Mouse (Mus musculus): Measurements from ENCODE around the gene Olfr96.
"Not testable (repeated sequence)": the region's sequence is repeated elsewhere in the genome, so short reads cannot be mapped to it uniquely, and the experiment has no call there.

Olfr96 gene

DNA sequence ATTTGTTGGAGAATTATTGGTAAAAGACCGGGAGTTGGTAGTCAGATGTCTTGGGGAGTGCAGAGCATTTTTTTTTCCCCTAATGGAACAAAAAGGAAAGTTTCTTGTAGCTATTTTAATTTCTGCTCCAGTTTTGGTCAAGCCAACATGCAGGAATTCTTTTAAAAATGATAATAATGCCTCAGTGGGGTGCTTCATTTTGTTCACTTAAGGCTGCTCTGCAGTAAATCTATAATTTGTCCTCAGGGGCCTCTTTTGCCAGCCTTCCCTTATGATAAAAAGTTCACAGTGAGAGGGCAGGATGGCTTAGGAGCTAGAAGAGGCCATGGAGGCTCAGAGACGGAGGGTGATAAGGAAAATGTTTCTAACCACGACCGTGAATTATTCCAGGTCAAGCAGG is at the start of gene Olfr96:
Gene Olfr96, plus strand, starts transcription at position 301 of the 400 bp plus-strand sequence.
- no peak for DNase-seq (ENCODE audit: low read depth in 1 of 2, low spot score in 2 of 2)

DNA sequence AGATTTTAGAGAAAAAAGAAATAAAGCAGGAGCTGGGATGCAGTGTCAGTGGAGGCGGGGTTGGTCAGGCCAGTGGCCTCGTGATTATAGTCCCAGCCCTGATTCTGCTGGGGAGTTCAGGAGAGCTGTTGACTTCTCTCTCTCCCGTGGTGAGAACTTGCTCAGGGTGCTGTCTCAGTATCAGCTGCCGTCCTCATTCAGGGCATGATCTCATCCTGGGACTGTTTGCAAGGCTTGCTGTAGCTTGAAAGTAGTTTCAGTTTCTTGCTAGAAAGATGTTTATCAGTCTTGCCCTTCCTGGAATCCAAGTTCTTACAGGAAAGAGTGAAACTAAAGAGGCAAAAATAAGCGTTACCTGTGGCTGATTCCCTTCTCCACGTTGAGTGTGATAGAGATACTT is 34.5 kb upstream of the Olfr96 start:
- no peak for DNase-seq (ENCODE audit: low read depth in 1 of 2, low spot score in 2 of 2)

DNA sequence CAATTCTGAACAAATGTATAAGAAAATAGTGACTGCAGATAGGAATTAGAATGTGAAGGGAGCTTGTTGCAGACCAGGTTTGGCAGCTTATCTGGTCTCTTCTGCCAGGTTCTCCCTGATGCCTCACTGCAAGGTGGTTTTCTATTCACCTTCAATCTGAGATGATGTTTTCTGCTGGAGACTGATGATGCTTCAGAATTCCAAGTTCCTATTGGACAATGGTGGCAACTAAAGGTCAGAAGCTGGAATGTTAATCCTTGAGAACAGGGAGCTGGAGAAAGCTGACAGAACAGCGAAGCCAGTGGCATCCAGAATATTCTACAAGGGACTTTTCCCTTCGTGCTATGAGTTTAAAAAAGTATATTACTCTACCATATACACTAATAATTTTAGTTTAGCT is 29.2 kb upstream of the Olfr96 start:
- no peak for DNase-seq (ENCODE audit: low read depth in 1 of 2, low spot score in 2 of 2)

DNA sequence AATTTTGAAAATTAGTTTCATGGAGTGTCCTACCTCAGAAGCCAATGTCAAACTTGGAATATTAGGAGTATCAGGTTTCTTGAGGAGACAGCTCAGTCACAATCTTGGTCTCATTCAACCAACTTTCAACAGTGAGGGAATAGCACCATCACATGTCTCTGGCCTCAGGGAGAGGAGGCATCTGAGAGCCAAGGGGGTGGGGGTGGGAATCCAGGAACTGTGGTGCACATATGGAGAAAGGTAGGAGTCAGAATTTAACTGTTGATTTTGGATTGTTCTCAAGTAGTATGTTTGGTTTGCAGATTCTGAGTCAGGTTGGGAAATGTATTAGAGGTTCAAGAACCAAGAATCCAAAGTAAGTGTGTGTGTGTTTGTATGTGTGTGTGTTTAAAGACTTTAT is 26.9 kb upstream of the Olfr96 start:
- DNase-seq (ENCODE audit: low read depth in 1 of 2, low spot score in 2 of 2), result no peak

DNA sequence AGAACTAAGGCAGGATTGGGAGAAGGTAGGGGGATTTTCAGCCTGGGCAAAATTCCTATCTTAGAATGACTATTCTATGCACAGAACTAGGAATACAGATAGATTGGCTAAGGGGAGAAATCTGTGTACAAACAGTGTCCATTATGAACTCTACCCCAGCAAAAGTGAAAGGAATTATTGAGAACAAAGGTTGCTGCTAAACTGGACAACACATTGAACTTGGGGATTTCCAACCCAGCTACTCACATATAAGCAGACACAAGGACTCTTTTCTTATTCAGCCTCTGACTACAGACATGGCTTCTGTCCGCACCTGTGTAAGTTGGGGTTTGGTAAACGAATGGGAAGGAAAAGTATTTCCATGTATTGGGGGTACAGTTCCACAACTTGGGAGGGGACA is 26.3 kb upstream of the Olfr96 start, which contains the start of gene Ubd:
Gene Ubd, plus strand, starts transcription at position 237 of the 400 bp plus-strand sequence.
- DNase-seq (ENCODE audit: low read depth in 1 of 2, low spot score in 2 of 2), result no peak

DNA sequence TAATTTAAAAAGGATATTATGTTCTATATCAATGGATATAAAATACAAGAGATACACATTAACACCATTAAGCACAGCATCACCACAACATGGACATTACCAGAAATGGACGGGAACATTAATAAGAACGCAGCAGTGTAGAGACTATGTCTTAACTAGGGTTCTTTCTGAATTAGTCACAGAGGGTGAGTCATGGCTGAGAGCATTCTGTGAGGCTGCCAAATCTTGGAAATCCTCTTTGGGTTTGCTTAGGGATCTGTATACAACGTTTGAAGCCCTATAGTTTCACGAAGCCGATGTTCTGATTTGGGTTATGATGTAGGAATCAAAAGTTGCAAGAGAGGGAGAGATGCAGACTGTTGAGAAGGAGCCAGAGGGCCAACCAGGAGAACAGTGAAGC is 25.2 kb upstream of the Olfr96 start:
- DNase-seq (ENCODE audit: low read depth in 1 of 2, low spot score in 2 of 2), result no peak

DNA sequence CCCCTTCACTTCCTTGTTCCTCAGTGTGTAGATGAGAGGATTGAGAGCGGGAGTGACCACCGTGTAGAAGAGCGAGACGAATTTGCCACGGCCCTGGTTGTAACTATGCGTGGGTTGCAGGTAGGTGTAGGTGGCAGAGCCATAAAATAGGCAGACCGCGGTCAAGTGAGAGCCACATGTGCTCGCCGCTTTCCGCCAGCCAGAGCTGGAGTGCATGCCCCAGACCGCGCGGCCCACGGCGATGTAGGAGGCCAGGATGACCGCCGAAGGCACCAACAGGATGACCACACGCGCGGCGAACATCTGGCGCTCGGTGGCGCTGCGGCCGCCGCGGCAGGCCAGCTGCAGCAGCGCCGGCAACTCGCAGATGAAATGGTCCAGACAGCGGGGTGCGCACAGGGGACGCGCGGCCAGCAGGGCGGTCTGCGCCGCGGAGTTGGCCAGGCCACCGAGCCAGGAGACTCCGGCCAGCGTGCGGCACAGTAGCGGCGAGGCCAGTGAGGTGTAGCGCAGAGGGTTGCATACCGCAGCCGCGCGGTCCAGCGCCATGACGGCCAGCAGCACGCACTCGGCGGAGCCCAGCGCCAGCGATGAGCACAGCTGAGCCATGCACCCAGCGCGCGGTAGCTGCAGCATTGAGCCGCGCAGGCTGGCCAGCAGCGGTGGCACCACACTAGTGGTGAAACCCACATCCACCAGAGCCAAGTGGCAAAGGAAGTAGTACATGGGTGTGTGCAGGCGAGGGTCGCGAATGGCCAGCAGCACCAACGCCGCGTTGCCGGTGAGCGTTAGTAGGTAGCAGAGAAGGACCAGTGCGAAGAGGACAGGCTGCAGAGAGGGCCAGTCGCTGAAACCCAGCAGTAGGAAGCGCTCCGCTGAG is 22.9 kb upstream of the Olfr96 start:
- DNase-seq (ENCODE audit: low read depth in 1 of 2, low spot score in 2 of 2), result no peak

DNA sequence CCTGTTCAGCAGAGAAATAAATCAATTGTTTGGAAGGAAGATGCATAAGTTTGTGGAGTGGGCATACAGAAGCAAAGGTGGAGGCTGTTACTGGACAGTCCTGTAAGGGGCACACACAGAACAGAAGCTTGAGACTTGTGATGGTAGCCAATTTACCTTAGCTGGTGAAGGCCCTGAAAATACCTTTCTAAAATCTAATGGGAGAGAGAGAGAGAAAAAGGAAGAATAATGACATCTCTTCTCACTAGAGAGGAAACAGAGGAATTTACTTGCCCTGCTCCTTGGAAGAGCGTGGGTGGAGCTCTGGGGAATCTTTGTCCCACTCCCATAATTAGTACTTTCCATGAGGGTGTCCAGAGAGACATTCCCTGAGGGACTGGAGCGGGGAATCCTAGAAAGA is 19.1 kb upstream of the Olfr96 start, which contains the start of gene Olfr94:
Gene Olfr94, minus strand, starts transcription at position 101 of the 400 bp plus-strand sequence.
- DNase-seq (ENCODE audit: low read depth in 1 of 2, low spot score in 2 of 2), result no peak

DNA sequence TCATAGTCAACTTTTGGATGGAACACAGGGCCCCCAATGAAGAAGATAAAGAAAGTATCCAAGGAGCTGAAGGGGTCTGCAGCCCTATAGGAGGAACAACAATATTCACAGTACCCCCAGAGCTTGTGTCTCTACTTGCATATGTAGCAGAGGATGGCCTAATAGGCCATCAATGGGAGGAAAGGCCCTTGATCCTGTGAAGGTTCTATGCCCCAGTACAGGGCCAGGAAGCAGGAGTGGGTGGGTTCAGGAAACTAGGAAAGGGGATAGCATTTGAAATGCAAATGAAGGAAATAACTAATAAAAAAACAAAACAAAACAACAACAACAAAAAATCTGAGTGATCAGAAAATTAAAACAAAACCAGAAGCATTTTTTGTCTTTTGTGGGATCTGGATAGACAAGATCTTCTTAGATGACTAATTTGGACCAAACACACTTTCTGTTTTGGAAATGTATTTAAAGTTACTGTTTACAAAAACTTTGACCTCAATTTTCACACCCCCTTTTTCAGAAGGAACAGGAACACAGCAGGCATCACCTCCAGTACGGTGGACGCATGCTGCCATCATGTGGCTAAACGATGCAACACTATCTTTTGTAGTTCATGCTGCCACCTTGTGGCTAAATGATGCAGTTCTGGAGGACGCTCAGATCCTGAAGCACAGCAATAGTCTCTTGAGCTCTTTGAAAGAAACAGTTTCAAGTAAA is 16.6 kb upstream of the Olfr96 start:
- peak; percentile 17 to 45 for DNase-seq (ENCODE audit: low read depth in 1 of 2, low spot score in 2 of 2)

DNA sequence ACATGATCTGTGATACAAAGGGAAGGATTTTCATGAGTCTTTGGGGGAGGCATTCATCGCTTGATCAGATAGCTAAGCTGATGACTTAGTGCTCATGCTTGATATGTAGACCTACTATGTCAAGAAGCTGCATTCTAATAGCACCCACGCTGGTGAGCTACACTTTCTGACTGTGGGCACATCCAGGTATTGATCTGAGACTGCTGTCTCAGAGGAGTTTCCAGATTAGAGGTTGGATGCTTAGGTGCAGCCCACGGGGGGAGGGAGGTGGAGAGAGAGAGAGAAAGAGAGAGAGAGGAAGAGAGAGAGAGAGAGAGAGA is 16.1 kb upstream of the Olfr96 start:
- no peak for DNase-seq (ENCODE audit: low read depth in 1 of 2, low spot score in 2 of 2)

DNA sequence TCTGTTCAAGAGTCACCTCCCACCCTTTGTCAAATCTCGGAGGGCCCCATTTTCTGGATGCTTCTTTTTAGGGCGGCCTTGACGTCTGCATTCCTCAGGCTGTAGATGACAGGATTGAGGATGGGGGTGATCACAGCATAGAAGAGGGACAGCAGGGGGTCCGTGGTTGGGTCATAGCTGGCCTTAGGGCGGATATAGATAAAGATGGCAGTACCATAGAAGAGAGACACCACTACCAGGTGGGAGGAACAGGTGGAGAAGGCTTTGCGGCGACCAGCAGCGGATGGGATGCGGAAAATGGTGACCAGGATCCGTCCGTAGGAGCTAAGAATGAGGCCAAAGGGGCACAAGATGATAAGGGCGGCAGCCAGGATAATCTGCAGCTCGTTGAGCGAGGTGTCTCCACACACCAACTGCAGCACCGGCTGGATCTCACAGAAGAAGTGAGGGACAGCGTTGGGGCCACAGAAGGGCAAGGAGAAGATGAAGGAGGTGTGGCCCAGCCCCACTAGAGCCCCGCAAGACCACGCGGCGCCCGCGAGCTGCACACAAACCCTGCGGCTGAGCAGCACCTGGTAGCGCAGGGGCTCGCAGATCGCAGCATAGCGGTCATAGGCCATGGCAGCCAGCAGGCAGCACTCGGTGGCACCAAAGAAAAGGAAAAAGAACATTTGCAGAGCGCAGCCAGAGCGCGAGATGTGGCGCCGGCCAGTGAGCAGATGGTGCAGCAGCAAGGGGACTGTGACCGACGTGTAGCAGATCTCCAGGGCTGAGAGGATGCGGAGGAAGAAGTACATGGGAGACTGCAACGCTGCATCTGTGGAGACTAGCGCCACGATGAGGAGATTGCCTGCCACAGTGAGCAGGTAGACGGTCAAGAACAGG is 8.8 kb upstream of the Olfr96 start:
- no peak for DNase-seq (ENCODE audit: low read depth in 1 of 2, low spot score in 2 of 2)

DNA sequence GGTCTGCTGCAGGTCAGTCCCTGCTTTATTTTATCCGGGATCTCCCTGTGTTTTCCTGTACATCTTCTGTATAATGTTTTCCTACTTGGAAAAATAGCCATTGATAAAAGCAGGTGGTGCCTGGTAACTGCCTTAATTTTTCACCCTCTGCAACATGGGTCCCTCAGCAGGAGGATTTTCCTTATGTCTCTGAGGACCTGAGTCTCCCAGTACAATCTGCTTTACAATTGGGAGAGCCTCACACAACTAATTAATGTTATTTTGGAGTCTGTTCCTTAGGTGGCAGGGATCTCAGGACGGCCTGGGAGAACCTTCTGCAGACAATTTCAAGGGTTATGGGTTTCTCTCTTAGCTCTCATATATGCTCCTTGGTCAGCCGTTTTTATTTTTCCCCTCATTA is 6.9 kb upstream of the Olfr96 start, which contains the start of gene Olfr95:
Gene Olfr95, minus strand, starts transcription at position 101 of the 400 bp plus-strand sequence.
- no peak for DNase-seq (ENCODE audit: low read depth in 1 of 2, low spot score in 2 of 2)

DNA sequence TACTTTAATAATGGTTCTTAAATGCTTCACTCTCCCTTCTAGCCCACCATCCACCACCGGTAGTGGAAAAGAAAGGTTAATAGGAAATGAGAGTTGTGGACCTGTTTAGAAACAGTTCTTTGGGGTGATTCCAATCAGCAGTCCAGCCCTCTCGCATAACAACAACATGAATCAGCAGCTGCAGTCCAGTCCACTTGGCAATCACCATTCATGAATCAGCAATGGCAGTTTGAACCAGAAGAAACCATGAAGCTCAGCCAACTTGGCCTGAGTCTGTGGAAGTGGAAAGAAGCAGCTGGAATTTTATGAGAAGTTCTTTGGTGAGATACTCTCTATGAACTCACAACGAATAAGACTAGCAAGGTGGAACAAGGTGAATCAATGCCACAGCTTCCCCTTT is 1.5 kb upstream of the Olfr96 start:
- no peak for DNase-seq (ENCODE audit: low read depth in 1 of 2, low spot score in 2 of 2)

DNA sequence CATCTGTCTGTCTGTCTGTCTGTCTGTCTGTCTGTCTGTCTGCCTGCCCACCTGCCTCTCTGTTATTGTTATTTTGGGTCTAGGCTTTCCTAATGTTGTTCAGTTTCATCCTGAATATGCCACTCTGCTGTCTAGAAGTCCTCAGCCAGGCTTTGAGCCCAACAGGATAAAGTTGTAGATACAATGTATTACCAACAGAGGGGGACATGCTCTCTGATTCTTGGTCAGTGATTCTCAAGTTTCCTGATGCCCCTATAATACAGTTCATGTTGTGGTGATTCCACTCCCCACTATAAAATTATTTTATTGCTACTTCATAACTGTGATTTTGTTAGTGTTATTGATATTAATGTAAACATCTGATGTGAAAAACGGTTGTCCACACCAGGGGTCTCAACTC is 1.9 kb downstream of the Olfr96 start:
- DNase-seq (ENCODE audit: low read depth in 1 of 2, low spot score in 2 of 2), result no peak

DNA sequence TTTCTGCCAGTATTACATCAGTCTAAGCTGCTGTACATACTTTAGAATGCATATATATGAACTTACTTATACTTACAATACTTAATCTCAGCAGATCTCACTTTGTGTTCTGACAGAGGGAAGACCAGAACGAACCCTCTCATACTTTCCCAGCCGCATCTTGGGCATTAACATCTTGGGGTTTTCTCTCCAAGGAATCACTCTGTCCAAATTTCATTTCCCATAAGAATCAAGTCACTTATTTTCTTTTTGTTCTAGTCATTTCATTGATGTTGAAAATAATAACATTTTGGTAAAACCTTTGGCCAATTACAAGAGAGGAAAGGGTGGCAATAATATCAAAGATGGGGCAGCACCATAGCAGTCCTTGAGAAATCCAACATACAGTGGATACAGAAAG is 17.3 kb downstream of the Olfr96 start, which contains the start of gene Olfr97:
Gene Olfr97, minus strand, starts transcription at position 101 of the 400 bp plus-strand sequence.
- not testable (repeated sequence) for DNase-seq (ENCODE audit: low read depth in 1 of 2, low spot score in 2 of 2)

DNA sequence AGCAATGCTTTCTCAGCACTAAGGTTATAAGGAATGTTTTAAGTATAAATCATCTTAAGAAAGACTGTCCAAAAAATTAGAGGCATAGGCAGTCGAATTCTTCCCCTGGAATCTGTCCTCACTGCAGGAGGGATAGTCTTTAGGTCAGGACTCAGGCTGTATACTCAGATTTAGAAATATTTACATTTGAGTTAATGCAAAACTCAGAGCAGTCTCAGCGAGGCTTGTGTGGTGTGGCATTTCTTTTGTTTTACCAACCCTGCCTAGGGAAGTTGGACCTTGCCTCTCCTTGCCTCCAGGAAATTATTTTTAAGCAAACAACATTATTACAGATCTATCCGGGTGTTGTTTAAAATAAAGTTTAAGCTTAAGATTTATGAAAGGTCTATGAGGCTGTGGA is 22.3 kb downstream of the Olfr96 start:
- DNase-seq (ENCODE audit: low read depth in 1 of 2, low spot score in 2 of 2), result no peak

DNA sequence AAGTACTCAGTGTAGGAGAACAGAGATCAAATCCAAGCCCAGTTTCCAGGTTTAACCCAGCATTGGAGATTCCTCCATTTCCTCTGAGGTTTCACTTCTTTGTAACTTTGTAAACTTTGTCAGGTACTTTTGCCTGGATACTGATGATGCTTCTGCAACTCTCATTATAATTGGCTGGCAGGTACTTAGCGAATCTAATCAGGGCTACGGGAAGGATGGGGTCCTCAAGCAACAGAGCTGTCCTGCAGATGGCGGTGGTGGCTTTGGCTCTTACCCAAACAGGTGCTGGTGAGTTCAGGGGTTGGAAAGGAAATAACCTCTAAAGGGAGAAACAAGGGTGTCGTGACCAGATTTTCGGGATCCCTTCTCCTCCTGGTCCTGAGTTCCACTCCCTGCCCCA is 26.8 kb downstream of the Olfr96 start:
- peak in 1 of 2 experiments; percentile 12 for DNase-seq (ENCODE audit: low read depth in 1 of 2, low spot score in 2 of 2)

DNA sequence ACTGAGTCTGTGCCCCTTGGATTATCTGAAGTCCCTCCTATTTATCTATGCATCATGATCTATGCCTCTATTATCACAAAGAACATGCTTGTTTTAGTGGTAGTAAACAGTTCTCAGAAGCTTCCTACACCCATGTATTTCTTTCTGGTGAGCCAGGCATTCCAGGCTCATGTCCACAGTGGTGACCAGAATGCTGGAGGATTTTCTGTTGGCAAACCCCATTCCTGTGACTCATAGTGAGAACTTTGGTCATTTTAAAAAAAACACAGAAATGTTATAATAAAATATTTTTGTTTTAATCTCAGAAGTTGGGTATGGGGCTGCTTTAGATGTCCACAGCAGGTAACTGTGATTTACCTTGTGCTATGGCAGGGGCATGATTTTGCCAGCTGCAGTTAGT is 29.5 kb downstream of the Olfr96 start:
- no peak for DNase-seq (ENCODE audit: low read depth in 1 of 2, low spot score in 2 of 2)

DNA sequence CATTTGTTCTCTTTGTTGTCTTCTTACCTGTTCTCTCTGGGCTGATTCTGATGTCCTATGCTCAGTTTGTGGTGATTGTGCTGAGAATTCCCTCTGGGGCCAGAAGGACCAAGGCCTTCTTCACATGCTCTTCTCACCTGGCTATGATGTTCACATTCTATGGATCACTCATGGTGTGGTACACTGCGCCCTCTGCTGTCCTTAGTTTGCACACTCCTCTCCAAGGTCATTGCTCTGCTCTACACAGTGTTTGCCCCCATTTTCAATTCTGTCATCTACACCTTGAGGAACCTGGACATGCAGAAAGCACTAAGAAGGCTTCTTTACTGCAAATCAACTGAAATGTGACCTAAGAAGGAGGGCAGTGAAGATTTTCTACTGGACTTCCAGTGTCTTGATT is 30.6 kb downstream of the Olfr96 start:
- DNase-seq (ENCODE audit: low read depth in 1 of 2, low spot score in 2 of 2), result no peak

DNA sequence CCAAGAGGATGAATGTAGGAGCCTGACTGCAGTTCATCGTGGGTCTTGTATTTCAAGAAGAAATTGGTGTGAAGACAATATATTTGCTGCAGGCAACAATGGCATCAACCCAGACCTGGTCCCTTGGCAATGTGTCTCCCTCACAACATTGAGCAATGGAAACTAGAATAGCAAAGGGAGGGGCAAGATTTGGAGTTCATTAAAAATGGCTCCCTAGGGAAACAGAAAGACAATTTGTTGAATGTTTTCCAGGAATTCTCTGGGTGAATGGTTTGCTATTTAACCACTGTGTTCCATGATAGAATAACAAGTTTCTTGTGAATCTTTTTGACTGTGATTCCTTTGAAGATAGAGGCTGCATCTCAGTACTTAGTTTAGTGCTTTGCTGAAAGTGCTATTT is 43.7 kb downstream of the Olfr96 start, which contains the start of gene Olfr98:
Gene Olfr98, minus strand, starts transcription at position 124 of the 400 bp plus-strand sequence.
- no peak for DNase-seq (ENCODE audit: low read depth in 1 of 2, low spot score in 2 of 2)

DNA sequence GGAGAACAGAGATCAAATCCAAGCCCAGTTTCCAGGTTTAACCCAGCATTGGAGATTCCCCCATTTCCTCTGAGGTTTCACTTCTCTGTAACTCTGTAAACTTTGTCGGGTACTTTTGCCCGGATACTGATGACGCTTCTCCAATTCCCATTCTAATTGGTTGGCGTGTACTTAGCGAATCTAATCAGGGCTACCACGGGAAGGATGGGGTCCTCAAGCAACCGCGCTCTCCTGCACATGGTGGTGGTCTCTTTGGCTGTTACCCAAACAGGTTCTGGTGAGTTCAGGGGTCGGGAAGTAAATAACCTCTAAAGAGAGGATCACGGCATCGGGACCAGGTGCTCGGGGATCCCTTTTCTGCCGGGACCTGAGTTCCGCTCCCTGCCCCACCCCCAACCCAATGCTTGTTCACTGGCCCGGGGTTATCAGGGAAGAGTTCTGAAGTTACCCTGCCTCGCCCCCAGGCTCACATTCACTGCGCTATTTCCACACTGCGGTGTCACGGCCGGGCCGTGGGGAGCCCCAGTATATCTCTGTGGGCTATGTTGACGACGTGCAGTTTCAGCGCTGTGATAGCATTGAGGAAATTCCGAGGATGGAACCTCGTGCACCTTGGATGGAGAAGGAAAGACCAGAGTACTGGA is 50.2 kb downstream of the Olfr96 start, which contains the start of gene H2-M3:
Gene H2-M3, plus strand, starts transcription at position 163 of the 644 bp plus-strand sequence.
- peak; percentile 71 to 89 for DNase-seq (ENCODE audit: low read depth in 1 of 2, low spot score in 2 of 2)

Measured in monocyte, adult 2 months (primary cell).